Mouse (Mus musculus) megakaryocyte, embryonic 14.5 days (primary cell): Measurements from ENCODE around the gene 2010111I01Rik.

Experiments
- FLI1 ChIP-seq: IDR thresholded peaks from 2 replicates; pipeline ENCODE4 v1.6.1; 2012; ENCODE audit warnings: low read length, inconsistent platforms, mixed read lengths
- GATA1 ChIP-seq: IDR thresholded peaks from 3 replicates; pipeline ENCODE4 v1.6.1; 2012; ENCODE audit warnings: mixed read lengths, low read length, inconsistent platforms, borderline replicate concordance

DNA sequence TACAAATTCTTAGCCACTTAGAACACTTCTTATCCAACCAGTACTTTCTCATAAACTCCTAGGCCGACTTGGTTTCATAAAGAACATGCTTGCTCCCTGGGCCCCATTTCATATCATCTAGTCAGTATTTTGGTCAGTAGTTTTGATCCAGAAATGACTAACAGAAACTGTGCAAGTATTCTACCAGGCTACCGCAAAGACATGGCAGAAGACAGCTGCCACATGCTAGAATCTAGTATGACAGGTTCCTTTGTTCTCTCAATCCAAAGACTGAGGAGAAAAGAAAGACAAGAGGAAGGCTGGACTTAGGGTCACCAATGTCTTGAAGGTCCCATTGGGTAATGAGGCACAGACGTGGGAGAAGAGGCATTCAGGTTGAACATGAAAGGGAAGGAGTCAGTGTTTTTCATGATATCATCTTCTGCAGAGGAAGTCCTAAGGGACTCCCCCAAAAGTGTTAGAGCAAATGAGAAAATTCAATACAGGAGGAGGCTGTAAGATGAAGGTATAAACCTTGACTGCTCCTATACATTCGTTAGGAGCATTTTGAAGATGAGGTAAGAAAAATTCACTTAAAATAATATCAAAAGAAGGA is 216.0 kb downstream of the 2010111I01Rik start:
- TF ChIP-seq GATA1 (no peak), FLI1 (no peak)
